Mouse (Mus musculus): Measurements from ENCODE around the gene Ubtf.

DNA sequence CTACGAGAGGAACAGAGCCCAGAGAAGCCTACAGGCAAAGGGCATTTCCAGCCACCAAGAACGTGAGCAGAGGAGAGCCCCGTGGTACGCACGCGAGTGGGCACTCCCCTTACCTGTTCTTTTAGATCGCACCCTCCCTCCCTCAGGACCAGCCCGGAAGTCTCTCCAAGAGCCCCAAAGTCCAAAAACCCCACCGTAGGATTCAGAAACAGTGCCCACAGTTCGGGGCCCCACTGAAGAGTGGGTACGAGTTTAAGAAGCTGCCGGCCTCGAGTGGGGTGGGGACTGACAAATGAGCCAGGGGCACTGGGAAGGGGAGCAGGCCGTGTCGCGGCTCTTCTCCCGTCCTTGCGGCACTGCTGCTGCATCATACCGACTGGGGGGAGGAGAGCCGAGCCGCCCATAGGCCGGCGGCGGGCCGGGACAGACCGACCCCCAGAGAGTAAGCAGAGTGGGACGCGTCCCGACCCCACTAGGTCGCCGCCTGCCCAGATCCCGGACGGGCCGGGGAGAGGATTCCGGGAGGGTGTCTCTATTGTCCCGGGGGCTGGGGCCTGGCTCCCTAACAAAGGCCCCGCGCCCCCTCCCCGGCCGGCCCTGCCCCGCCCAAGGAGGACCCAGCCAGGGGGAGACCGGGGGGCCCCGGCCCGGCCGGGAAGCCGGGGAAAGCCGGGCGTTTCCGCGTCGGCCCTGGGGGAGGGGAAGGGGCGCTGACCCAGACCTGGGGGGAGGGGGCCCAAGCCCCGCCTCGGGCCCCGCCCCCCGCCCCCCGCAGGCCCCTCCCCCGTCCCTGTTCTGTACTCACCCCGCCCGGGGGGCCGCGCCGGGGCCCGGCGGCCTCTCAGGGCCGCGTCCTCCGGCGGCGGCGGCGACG, 23.7 kb downstream of the Ubtf start:
- TF ChIP-seq CTCF (IDR thresholded peaks at IDR 0.05; ENCODE audit: low read depth, low read length) (no peak), POLR2A (IDR thresholded peaks at IDR 0.05; ENCODE audit: borderline replicate concordance, low read depth, low read length) (no peak)
